Mouse (Mus musculus) Muller cell, postnatal 12 days (primary cell): ENCODE data around the gene Pced1b.
A peak's percentile ranks its signal among the peaks of the same experiment; 100 is the strongest.
"Not testable (repeated sequence)": the region's sequence is repeated elsewhere in the genome, so short reads cannot be mapped to it uniquely, and the experiment has no call there.

Source experiments
- DNase-seq: peaks from one replicate; pipeline ENCODE4 v3.0.0-alpha.2; 2015; ENCODE audit errors: inconsistent ontology term

Pced1b gene

DNA sequence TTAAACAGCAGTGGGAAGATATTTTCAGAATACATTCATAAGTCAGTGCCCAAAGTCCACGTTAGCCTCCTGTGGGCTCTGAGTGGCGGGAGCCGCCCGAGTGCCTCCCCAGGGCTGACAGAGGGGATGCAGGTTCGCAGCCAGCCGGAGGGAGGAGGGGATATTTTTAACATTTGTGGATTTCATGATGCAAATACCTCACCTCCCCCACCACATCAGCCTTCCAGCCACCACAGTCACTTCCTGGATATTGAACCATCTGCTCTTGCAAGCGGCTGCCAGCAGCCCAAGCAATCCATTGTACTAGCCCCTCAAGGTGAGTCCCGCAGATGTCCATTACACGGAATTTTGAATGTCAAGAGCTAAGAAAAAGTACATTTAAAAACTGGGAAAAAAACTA, 95.4 kb downstream of the Pced1b start:
- DNase-seq, result no peak

DNA sequence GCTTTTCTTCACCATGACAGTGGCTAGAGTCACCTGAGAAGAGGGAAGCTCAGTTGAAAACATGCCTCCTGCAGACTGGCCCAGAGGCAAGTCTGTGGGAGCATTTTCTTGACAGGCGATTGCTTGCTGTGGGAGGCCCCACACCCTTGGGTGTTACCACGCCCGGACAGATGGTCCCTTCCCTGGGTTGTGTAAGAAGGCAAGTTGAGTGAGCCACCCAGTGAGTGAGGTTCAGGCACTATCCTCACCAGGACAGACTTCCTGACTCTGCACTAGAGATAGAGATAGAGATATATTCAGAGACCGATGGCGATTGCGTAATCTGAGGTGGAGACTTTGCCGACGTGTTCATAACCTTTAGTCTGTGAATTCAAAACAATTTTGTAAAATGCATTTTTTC, 96.0 kb downstream of the Pced1b start:
- DNase-seq, result no peak

DNA sequence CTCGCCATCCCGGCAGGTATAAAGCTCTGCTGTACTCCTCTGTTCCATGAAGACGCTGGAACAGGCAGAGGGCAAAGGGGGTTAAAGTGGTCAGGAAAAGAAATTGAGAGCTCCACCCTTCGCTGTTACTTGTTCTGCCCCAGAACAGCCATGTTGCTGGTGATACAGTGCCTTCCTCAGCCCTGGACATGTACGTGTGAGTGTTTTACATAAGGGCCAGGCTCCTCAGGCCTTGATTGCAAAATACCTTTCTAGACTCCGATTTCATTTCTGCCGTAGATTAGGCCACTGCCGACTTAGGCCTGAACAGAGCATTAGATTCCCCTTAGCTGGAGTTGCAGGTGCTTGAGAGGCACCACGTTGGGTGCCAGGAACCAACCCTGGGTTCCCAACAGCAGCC, 97.0 kb downstream of the Pced1b start:
- no peak for DNase-seq

DNA sequence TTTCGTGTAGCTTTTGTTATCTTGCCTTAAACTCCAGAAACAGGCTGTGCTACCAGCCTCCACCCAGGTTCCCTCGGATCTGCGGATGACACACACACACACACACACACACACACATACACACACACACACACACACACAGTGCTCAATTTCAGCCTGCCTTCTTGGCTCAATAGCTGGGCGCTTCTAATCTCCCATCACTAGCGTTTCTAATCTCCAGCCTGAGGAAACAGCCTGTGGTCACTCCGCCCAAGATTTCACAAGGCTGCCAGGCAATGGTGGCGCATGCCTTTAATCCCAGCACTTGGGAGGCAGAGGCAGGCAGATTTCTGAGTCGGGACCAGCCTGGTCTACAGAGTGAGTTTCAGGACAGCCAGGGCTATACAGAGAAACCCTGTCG, 98.2 kb downstream of the Pced1b start:
- no peak for DNase-seq

DNA sequence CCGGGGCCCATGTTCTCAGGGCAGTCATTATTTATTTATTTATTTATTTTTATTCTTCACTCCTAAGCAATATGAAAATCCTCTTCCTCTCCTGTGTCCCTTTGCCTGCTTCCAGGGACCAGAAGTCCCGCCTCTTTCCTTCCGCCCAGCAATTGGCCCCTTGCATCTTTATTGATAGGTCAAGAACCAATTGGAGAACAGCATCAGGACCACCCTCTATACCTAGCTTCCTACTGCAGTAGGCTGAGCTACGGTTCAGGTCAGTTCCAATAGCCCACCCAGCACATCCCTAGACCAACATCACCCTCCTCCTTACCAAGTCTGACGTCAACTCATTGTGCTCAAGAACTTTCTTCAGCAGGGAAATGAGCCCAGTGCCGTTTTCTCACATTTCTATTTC, 99.0 kb downstream of the Pced1b start:
- DNase-seq, result no peak

DNA sequence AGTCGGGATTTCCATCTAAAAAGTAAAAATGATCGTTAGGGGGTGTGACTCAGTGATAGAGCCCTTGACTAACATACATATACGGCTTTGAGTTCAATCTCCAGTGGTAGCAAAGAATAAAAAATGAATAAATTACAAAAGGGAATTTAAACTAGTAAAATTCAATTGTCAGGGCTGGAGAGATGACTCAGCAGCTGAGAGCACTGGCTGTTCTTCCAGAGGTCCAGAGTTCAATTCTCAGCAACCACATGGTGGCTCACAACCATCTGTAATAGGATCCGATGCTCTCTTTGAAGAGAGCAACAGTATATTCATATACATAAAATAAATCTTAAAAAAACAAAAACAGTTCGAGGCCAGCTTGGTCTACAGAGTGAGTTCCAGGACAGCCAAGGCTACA, 99.5 kb downstream of the Pced1b start:
- no peak for DNase-seq

DNA sequence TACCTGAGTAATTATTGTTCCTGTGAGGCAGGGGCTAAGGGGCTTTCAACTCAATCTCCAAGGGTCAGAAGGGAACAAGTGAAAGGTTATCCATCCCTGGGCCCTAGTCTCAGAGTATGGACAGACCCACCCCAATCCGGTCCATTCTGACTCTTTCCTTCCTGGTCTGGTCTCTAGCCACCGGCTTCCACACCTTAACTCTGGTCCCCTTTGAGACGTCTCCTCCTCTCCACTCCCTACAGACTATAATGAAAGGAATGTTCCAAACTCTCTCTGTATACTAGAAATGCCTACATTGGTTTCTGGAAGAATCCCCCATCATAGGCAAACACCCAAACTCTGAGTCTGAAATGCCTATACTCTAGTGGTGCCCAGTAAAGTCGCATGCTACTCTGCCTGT, 100.0 kb downstream of the Pced1b start:
- no peak for DNase-seq

DNA sequence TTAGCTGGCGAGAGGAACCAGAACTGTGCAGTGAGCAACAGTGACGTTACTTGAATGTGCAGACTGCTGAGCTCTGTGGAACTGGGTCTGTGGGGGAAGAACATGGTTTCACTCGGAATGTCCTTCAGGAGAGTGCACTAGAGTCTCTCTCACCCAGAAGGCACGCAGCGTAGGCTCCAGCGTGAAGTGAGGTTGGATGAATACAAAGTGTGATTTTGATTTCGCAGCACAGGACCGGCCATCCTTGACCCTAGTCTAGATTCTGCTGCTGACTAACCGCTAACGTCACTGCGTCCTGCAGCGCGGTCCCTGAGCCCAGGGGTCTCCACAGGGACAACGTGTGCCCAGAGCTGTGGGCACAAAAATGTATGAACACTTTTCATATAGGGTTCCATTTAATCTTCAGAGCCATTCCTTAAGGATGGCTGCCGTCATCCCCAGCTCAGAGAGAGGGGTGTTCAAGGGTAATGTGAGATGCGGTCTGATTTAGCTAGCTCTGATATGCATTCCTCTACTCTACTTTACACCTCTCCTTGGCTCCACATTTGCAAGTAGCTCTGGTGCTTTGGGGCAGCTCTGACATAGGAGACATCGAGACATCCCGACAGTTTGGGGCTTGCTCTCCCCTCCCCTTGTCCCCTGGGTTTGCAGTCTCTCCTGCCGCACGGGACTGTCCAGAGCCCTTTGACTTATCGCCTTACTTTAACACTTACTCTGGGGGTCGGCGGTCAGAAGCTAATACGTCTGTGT, 101.8 kb downstream of the Pced1b start:
- DNase-seq, result no peak

DNA sequence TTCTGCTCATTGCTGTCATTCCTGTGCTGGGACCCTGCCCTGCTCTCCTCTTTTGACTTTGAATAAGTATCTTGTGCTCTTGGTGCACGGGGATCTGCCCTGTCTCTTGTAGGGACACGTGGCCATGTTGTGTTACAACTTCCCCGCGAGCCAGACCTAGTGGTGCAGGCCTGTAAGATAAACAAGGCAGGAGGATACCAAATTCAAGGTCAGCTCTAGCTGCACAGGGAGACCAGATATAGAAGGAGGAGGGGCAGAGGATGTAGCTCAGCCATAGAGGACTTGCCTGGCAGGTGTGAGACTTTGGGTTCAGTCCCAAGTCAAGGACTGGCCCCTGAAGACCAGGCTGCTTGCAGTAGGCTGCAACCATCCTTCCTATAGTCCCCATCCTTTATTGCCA, 103.6 kb downstream of the Pced1b start:
- DNase-seq, result no peak

DNA sequence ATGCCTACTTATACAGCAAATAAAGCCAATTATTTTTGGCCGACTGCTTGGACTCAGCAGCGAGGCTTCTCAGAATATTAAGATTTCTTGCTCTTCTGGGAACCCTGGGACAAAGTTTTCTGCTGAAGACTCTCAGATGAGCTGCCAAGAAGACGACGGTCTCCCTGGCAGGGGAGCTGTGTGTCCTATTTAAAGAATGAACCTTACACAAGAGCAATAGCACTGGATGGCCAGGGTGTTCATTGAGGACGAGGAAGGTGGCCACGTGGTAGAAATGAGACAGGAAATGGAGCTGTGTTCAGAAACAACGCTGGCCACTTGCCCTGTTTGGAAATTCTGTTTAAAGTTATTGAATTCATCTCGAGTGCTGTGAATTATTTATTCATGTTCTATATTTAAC, 104.1 kb downstream of the Pced1b start:
- no peak for DNase-seq

DNA sequence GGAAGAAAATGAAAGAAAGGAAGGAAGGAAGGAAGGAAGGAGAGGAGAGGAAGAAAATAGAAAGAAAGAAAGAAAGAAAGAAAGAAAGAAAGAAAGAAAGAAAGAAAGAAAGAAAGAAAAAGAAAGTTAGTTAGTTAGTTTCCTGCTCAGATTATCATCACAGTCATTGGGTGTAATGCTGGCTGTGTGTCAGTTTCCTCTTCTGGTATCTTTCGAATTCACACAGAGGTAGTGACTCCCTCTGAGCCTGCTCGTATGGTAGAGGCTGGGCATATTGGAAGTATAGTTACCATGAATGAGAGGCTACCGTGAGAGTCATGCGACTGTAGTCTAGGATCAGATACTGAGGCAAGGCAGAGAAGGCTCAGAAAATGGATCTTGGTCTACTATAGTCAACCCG, 104.8 kb downstream of the Pced1b start:
- DNase-seq, result no peak

DNA sequence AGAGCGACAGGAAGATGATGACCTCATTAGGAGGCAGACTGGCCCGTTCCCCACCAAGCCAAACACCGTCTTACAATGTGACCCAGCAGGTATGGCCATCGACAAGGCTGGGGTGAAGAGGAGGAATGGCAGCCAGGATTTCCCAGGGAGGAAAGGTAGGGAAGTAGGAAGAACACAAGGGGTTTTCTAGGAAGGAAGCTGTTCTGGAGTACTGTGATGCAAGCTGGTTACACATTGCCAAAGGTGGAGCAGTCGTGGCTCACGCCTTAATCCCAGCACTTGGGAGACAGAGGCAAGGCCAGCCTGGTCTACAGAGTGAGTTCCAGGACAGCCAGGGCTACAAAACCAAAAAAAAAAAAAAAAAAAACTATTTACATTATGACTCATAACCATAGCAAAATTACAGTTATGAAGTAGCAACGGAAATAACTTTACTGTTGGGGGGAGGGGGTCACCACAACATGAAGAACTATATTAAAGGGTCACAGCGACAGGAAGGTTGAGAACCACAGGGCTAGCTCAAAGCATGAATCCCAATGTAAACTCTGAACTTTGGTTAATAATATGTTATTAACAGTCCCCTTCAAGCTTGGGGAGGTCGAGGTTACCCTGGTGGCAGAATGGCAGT, 108.9 kb downstream of the Pced1b start:
- DNase-seq, result no peak

DNA sequence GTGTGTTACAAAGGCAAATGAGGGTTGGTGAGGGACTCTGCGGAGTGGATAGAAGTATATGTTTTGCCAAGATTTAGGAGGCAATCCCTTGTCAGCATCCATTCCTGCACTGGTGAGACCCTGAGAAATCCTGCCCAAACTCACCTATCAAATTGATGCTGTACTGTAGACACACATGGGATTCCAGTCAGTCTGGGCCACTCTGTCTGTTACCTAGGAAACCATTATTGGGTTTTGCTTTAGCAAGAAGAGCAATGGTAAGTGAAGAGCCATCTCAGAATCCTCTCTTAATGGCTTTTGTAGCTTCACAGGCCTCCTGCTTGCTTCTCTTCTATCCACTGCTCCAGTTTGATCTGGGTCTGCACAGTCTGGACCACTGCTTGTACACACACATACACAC, 110.1 kb downstream of the Pced1b start:
- no peak for DNase-seq

DNA sequence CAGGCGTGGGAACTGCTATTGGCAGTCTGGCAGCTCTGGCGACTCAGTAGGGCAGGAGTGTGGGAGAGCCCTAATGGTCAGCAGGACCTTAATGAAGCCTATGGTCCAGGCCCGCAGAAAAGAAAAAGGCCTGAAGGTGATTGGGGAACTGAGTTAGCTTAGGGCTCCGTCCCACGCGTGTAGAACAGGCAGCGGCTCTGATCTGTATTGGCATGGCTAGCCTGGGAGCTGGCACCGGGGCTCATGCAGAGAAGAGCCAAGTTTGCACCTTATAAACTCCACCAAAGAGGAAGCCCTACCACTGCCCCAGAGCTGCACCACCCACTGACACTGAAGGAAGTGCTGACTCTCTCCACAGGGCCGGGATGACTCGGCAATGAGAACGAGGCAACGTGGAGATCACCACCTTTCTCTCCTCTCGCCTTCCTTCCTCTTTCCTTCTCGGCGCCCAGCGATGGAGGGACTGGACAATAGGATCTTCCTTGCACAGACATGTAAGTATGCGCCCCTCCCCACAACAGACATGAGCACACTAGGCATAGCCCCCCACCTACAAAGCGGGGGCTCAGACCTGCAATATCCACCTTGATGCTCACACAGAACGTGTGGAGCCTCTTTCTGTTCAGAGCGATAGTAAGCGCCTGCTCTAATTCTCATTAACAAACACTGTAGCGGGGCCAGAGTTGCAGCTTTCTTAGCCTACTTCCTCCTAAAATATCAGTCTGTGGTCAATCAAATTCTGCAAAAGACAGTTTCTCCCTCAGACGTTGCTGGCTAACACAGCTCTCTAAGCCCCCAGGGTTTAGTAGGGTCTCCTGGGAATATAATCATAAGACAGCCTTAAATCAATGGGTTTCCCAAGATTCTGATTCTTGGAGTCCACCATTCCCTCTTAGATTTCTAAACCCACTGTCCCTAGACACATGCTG, 114.2 kb downstream of the Pced1b start:
- DNase-seq, result no peak

DNA sequence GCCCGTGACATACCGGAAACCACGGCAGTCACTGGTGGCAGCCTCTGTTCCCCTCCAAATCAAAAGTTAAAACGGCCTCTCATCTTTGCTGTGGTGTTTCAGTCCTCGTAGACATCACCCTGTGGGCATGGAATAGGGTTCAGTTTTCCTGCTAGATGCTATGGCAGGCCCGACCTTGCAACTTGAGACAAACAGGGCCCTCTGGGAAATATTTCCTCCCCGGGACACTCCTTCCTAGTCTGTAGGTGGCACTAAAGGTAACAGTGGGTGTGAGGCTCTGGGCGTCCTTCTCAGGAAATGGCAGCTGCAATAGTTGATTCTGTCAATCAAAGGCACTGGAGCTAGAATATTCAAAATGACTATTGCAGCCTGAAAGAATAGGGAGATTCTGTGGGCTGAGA, 114.9 kb downstream of the Pced1b start:
- DNase-seq, result no peak

DNA sequence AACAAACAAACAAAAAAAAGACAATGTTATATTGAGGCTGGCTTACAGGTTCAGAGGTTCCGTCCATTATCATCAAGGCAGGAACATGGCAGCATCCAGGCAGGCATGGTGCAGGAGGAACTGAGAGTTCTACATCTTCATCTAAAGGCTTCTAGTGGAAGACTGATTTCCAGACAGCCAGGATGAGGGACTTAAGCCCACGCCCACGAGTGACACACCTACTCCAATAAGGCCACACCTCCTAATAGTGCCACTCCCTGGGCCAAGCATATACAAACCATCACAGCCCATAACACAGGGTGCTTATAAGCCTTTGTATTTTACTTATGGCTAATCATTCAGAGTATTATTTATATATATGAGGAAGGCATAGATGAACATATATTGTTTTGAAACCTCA, 117.4 kb downstream of the Pced1b start:
- DNase-seq, result not testable (repeated sequence)

DNA sequence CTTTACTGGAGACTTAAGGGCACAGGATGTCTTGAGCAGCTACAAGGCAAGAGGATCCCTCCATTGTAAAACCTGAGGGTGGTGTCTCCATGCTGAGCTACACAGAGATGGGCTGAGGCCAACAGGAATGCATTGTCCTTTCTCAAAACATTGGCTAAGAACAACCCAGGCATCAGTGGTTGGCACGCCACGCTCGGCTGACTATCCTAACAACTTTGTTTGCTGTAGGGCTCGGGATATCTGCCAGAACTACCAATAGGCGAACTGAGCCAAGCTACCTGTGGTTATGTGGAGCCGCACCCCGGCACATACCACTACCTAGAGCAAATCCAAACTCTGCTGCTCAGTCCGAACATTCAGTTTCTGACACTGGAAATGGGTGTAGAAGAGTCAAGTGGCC, 118.1 kb downstream of the Pced1b start:
- DNase-seq, result peak; percentile 16

DNA sequence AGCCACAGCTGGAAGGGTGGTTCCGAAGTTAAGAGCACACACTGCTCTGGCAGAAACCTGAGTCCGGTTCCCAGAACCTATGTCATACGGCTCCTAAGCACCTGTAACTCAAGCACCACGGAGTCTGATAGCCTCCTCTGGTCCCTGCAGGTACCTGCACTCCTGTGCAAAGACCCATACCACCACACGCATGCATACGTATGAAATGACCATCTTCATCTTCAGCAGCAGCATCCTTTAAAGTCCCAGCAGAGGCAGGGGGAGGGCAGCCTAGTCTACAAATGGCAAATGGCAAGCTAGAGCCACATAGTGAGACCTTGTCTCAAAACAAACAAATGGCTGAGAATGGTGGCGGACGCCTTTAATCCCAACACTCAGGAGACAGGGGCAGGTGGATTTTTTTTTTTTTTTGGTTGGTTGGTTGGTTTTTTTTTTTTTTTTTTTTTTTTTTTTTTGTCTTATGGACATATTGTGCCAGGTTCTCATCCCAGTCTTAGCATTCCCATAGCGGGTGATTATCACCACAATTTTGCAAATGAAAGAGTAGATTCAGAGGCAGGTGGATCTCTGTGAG, 121.2 kb downstream of the Pced1b start:
- no peak for DNase-seq

DNA sequence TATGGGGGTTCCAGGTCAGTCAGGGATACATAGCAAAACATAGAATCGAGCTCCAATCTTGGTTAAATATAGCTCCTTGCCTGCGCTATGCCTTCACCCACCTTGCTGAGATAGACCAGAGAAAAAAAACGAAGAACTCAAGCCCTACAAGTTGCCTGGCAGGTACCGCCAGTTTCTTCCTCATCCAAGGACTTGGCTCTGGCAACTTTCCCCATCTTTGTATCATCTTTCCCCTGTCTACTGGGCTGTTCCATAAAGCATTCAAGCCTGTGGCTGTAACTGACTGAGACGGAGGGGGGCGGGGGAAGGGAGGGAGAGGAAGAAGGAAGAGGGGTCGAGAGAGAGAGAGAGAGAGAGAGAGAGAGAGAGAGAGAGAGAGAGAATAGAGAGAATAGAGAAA, 121.7 kb downstream of the Pced1b start:
- DNase-seq, result no peak

DNA sequence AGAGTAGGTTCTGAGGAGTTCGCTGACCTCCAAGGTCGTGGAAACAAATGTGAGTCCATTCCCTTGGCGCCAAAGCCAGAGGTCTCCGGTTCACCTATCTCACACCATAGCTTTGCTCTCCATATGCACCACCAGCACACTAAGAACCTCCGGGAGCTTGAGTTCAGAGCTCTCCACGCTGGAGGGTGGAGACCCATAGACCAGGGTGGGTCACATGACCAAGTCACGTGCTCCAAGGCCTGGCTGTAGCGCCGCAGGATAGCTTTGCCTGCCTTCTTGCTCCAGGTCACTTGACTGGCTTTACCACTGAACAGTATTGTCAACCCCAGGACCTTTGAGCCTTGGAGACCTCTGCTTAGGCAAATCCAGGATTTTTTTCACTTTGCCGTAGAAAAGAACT, 122.2 kb downstream of the Pced1b start:
- DNase-seq, result no peak

DNA sequence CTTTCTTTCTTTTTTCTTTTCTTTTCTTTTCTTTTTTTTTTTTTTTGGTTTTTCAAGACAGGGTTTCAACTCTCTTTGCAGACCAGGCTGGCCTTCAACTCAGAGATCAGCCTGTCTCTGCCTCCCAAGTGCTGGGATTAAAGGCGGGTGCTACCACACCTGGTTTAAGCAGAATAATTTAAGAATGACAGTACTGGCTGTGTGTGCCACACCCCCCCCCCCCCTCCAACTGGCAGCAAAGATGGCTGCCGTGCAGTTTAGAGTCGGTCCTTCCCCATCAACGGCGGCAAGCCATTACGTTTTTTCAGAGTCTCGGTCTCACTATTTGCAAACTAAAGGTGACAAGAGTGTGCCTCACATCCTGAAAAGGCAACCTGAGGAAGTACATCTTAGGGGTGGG, 124.0 kb downstream of the Pced1b start:
- DNase-seq, result no peak

DNA sequence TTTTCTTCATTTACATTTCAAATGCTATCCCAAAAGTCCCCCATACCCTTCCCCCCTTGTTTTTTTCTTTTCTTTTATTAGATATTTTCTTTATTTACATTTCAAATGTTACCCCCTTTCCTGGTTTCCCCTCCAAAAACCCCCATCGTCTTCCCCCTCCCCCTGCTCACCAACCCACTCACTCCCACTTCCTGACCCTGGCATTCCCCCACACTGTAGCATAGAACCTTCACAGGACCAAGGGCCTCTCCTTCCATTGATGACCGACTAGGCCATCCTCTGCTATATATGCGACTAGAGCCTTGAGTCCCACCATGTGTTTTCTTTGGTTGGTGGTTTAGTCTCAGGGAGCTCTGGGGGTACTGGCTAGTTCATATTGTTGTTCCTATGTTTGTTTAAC, 125.1 kb downstream of the Pced1b start:
- DNase-seq, result not testable (repeated sequence)
